Mouse (Mus musculus) cortical plate, adult 2 months (tissue): ENCODE results near the gene Olfr860.

Experiments used
- CTCF ChIP-seq: fragments of 200-500 bp; IDR thresholded peaks from 2 replicates; pipeline ENCODE4 v1.5.1; 2011; ENCODE audit warnings: mild to moderate bottlenecking, control low read depth, low read length; ENCODE audit not compliant: insufficient read depth; ENCODE audit errors: extremely low read depth
- POLR2A ChIP-seq: fragments of 200-500 bp; IDR thresholded peaks from 2 replicates; pipeline ENCODE4 v1.6.1; 2011; ENCODE audit warnings: mild to moderate bottlenecking, low read length, control low read depth; ENCODE audit not compliant: insufficient read depth; ENCODE audit errors: extremely low read depth

DNA sequence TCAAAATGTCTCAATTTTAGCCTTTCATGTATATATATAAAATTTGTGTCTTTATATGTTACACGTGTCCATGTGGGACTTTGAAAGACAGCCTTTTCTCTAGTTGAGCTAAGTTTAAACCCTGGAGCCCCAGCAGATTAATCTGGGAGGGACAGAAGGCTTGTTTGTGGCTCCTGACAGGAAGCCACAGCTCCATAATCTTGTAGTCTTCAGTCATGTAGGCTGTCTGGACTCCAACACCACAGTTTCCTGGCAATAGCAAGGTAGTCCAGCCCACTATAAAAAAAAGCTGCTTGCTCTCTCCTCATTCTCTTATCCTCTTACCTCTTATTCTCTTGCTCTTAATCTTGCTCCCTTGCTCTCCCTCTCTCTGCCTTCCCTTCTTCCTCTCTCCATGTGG lies 46.5 kb downstream of the Olfr860 start:
- TF ChIP-seq POLR2A = no peak
- no peak for TF ChIP-seq CTCF
